Mouse (Mus musculus): Measurements from ENCODE around the gene Gpr4. TPM values are rescaled to one million over a fixed set of nuclear protein-coding genes. Genes with fewer than 3 reads are reported as not detected.

Gene Gpr4
- total RNA-seq, 1 experiment from 2014 or later, result 0.74 TPM

GRCm38 (mm10) chr7:19239423-19239822 lies 27.1 kb downstream of the Gpr4 start:
- ATAC-seq (replicated peaks in 1 of 2; ENCODE audit: insufficient read depth in 1 of 2, low FRiP score in 2 of 2, low TSS enrichment in 1 of 2, low read depth in 1 of 2, poor library complexity in 2 of 2, severe bottlenecking in 2 of 2), result peak; percentile 92 to 94

DNA sequence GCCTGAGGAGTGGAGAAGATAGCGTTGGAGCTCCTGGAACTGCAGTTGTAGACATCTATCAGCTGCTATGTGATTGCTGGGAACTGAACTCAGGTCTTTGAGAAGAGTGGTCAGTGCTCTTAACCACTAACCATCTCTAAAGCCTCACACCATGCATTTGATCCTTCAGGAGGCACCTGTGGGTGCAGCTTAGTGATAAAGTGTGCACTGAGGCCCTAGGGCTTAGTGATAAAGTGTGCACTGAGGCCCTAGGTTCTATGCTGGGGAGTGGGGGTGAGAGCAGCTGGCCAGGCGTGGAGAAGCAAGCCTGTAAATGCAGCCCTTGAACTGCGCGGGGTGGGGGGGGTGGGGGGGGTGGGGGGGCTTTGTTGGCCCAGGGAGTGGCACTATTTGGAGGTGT lies 27.6 kb downstream of the Gpr4 start:
- no peak for ATAC-seq (replicated peaks in 1 of 2; ENCODE audit: insufficient read depth in 1 of 2, low FRiP score in 2 of 2, low TSS enrichment in 1 of 2, low read depth in 1 of 2, poor library complexity in 2 of 2, severe bottlenecking in 2 of 2)

DNA sequence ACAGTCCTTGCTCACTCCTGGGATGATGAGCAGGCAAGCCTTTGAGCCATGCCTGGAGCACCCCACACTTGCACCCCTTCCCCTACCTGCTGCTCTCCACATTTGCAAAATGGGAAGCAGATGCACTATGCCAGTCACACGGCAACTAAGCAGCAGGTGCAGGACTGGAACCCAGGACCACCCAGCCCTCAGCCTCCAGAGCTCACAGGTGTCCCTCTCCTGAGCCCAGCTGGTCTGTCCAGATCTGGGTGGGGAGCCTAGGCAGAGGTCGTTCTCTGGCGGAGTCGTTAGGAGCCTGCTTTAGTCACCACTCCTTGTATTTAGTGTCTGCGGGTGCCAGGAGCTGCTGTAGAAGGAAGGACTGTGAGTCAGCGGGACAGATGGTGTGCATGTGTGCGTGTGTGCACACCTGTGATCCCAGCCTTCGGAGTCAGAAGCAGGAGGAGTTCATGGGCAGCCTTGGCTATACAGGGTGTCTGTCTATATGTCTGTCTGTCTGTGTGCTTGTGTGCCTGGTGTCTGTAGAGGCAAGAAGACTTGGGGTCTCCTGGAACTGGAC lies 28.6 kb downstream of the Gpr4 start:
- ATAC-seq (replicated peaks in 1 of 2; ENCODE audit: insufficient read depth in 1 of 2, low FRiP score in 2 of 2, low TSS enrichment in 1 of 2, low read depth in 1 of 2, poor library complexity in 2 of 2, severe bottlenecking in 2 of 2), result no peak

DNA sequence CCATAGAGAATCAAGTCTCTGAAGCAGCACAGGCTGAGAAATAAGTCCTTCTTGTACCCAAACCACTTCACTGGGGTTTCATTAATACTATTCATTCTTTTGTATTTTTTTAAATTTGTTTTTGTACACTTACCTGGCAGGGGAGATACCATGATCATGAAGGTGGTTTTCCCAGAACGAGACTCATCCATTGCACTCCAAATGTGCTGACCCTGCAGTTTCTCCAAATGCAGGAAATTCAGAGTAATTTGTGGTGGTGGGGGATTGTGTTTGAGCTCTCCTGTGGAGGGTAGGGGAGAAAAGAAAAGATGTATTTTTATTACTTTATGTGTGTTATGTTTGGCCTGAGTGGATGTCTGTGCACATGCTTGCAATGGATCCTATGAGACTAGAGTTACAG lies 29.7 kb downstream of the Gpr4 start:
- no peak for ATAC-seq (replicated peaks in 1 of 2; ENCODE audit: insufficient read depth in 1 of 2, low FRiP score in 2 of 2, low TSS enrichment in 1 of 2, low read depth in 1 of 2, poor library complexity in 2 of 2, severe bottlenecking in 2 of 2)

GRCm38 (mm10) chr7:19243858-19244257 lies 31.5 kb downstream of the Gpr4 start:
- no peak for ATAC-seq (replicated peaks in 1 of 2; ENCODE audit: insufficient read depth in 1 of 2, low FRiP score in 2 of 2, low TSS enrichment in 1 of 2, low read depth in 1 of 2, poor library complexity in 2 of 2, severe bottlenecking in 2 of 2)

DNA sequence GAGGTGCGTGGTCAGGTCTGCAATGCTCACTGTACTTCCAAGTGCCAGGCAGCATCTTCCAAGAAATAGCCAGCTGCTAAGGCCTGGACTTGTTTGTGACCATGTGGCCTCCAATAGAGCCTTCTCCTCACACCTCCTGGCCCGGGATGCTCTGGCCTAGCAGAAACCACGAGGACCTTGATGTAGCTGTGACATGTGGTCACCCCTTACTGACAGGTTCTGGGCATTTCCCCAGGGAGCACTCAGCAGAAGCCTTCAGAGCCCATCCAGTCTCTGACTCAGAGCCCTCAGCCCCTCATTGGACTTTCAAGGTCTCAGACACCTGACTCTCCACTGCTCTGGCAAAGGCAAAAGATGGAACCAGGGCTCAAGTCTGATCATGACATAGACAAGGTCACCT lies 32.7 kb downstream of the Gpr4 start:
- no peak for ATAC-seq (replicated peaks in 1 of 2; ENCODE audit: insufficient read depth in 1 of 2, low FRiP score in 2 of 2, low TSS enrichment in 1 of 2, low read depth in 1 of 2, poor library complexity in 2 of 2, severe bottlenecking in 2 of 2)

- no peak for ATAC-seq (replicated peaks in 1 of 2; ENCODE audit: insufficient read depth in 1 of 2, low FRiP score in 2 of 2, low TSS enrichment in 1 of 2, low read depth in 1 of 2, poor library complexity in 2 of 2, severe bottlenecking in 2 of 2)
These were observed 34.5 kb downstream of the Gpr4 start for GRCm38 (mm10) chr7:19246855-19247254.

- no peak for ATAC-seq (replicated peaks in 1 of 2; ENCODE audit: insufficient read depth in 1 of 2, low FRiP score in 2 of 2, low TSS enrichment in 1 of 2, low read depth in 1 of 2, poor library complexity in 2 of 2, severe bottlenecking in 2 of 2)
These were observed 35.2 kb downstream of the Gpr4 start for GRCm38 (mm10) chr7:19247511-19247910.

DNA sequence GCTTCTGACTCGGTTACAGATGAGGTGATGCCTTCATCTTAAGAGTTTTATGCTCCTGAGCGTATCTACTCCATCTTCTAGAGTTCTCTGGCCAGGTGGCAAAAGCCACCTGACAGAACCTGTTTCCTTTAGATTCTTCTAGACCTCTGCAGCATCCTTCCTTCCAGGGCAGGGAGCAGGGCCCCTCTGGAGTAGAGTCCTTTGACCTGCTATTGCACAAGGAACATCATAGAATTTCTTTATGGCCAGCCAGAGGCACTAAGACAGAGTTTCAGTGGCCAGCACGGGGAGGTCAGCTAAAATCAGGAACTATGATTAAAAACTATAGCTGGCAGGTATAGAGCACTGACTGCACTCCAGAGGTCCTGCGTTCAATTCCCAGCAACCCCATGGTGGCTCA lies 39.7 kb downstream of the Gpr4 start:
- ATAC-seq (replicated peaks in 1 of 2; ENCODE audit: insufficient read depth in 1 of 2, low FRiP score in 2 of 2, low TSS enrichment in 1 of 2, low read depth in 1 of 2, poor library complexity in 2 of 2, severe bottlenecking in 2 of 2), result no peak

GRCm38 (mm10) chr7:19253437-19253836 lies 41.1 kb downstream of the Gpr4 start:
- no peak for ATAC-seq (replicated peaks in 1 of 2; ENCODE audit: insufficient read depth in 1 of 2, low FRiP score in 2 of 2, low TSS enrichment in 1 of 2, low read depth in 1 of 2, poor library complexity in 2 of 2, severe bottlenecking in 2 of 2)

DNA sequence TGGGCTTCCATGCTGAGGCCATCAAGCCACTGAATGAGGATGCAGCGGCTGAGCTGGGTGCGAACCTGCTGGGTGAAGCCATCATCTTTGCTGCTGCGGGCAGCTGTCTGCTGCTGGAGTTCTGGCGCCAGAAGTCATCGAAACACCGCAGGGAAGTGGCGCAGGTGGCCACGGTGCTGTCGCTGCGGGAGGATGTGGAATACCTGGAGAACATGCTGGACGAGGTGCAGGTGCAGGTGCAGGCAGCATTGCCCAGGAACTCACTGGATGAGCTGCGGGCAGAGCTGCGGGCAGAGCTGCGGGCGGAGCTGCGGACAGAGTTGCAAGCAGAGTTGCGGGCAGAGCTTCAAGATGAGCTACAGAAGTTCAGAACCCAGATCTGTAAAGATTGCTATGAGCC lies 43.1 kb downstream of the Gpr4 start:
- ATAC-seq (replicated peaks in 1 of 2; ENCODE audit: insufficient read depth in 1 of 2, low FRiP score in 2 of 2, low TSS enrichment in 1 of 2, low read depth in 1 of 2, poor library complexity in 2 of 2, severe bottlenecking in 2 of 2), result no peak

- ATAC-seq (replicated peaks in 1 of 2; ENCODE audit: insufficient read depth in 1 of 2, low FRiP score in 2 of 2, low TSS enrichment in 1 of 2, low read depth in 1 of 2, poor library complexity in 2 of 2, severe bottlenecking in 2 of 2), result peak; percentile 60 to 65; a peak in 3 of 4 replicates
These were observed 44.2 kb downstream of the Gpr4 start for GRCm38 (mm10) chr7:19256567-19256966.

DNA sequence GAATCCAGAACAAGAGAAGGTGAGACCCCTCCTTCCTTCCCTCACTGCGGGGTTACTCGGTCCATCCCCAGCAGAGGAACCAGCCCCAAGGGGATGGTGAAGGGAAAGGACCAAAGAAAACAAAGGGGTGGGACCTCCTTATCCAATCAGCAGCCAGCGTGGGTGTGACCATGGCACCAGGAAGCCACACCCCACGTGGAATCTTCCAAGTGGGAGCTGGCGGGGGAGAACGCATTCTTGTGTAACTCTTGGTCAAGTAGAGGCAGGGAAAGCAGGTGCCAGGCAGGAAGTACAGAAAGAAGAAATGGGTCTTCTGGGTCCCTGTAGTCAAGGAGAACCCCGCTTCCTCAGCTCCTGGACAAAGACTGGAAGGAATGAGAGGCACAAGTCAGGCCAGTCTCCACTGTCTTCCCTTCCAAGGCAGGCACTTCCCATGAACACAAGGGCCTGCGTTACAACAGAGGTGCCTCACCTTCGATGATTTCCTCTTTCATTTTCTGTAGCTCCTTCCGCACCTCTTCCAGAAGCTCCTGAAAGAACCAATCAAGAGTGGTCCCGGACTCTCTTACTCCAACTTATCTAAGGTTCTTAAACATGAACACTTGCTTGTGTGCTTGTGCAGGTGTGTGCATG lies 45.2 kb downstream of the Gpr4 start:
- ATAC-seq (replicated peaks in 1 of 2; ENCODE audit: insufficient read depth in 1 of 2, low FRiP score in 2 of 2, low TSS enrichment in 1 of 2, low read depth in 1 of 2, poor library complexity in 2 of 2, severe bottlenecking in 2 of 2), result peak; percentile 86 to 89

DNA sequence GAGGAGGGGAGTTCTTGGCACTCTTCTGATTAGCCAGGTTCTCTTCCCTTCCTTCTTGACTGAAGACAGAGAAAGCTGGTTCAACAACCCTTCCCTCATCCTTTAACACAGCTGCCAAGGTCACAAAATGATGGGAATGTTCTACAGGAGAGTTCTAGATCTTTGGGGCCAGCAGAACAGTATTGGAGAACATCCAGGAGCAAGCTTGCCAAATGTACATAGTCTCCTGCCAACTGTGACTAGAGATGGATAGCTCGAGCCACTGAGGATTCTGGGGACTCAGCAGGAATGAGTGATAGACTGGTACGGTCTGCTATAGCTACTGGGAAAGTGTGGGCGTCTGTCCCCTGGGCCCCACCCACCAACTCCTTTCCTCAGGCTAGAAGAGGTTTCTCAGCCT lies 46.0 kb downstream of the Gpr4 start:
- no peak for ATAC-seq (replicated peaks in 1 of 2; ENCODE audit: insufficient read depth in 1 of 2, low FRiP score in 2 of 2, low TSS enrichment in 1 of 2, low read depth in 1 of 2, poor library complexity in 2 of 2, severe bottlenecking in 2 of 2)

DNA sequence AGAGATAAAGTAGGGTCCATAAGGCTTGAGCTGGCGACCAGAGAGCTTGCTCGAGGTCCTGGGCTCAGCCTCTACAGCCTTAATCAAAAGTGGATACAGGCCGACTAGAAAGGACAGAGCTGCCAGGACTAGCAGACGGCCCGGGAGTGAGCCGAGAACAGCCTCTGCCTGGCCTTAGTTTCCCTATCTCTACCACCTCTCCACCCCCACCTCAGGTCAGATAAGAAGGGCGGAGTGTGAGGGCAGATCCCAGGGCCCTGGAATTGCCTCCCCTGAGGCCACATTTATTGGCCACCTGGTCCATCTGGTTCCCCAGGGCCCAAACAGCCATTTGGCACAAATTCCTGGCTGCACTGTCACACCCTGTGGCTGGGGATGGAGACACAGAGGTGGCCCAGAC lies 52.8 kb downstream of the Gpr4 start:
- ATAC-seq (replicated peaks in 1 of 2; ENCODE audit: insufficient read depth in 1 of 2, low FRiP score in 2 of 2, low TSS enrichment in 1 of 2, low read depth in 1 of 2, poor library complexity in 2 of 2, severe bottlenecking in 2 of 2), result no peak

DNA sequence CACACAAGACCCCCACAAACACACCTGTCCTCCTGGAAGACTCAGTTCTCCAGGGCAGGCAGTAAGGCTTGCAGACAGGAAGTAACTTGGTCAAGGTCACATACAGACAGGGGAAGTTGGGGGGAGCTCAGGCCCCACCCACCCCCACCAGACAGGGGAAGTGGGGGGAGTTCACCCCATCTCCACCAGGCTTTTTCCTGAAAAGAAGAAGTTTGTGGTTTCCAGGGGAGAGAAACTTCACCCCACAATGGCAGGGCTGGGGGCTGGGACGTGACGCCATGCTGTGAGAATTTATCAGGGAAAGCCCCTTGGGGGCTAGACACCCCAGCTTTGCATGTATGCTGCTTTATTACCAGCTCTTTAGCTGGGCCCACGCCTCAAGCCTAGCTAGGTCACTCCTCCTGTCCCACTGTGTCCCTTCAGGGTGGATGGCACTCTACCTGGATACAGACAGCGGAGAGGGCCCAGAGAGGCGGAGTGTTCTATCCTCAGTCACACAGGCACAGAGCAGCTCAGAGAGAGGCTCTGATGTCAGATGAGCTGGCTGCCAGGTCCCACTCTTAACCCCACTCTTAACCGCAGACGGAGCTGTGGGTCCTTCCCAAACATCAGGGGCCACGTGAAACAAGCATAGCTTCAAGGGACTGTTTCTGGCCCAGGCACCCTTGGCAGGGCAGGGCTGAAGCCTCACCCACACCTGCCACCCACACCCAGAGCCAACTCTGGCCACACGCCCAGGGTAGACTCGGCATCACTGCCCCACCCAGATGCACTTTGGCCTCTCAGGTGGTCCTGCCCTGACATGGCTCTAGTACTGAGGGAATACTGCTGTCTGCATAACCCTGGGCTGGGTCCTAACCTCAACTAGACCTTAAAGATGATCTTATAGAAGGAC lies 53.8 kb downstream of the Gpr4 start:
- ATAC-seq (replicated peaks in 1 of 2; ENCODE audit: insufficient read depth in 1 of 2, low FRiP score in 2 of 2, low TSS enrichment in 1 of 2, low read depth in 1 of 2, poor library complexity in 2 of 2, severe bottlenecking in 2 of 2), result peak; percentile 75 to 81

DNA sequence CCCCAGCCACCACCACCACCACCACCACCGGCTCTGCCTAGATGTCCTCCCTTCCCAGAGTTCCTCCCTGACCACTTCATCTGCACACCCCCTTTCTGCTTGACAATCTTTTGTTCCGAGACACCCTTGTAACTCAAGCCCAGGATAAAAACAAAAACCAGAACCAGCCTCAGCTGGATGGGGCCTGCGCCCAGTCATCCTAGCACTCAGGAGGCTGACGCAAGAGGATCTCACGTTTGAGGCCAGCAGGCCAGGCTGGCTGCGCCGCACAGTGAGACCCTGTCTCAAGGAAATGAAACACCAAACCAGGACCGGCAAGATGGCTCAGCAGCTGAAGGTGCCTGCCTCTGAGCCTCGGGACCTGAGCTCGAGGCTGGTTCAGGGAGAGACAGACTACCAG lies 54.7 kb downstream of the Gpr4 start:
- no peak for ATAC-seq (replicated peaks in 1 of 2; ENCODE audit: insufficient read depth in 1 of 2, low FRiP score in 2 of 2, low TSS enrichment in 1 of 2, low read depth in 1 of 2, poor library complexity in 2 of 2, severe bottlenecking in 2 of 2)

GRCm38 (mm10) chr7:19268993-19269681 lies 56.8 kb downstream of the Gpr4 start:
- ATAC-seq (replicated peaks in 1 of 2; ENCODE audit: insufficient read depth in 1 of 2, low FRiP score in 2 of 2, low TSS enrichment in 1 of 2, low read depth in 1 of 2, poor library complexity in 2 of 2, severe bottlenecking in 2 of 2), result no peak

All from hematopoietic stem cell, adult 5-6 weeks (primary cell).